Mouse (Mus musculus): ENCODE results near the gene Atg16l1.

- TF ChIP-seq POLR2A (IDR thresholded peaks at IDR 0.05; ENCODE audit: extremely low read depth, insufficient read depth, low read length) = no peak
- no peak for TF ChIP-seq CTCF (IDR thresholded peaks at IDR 0.05; ENCODE audit: extremely low read depth, insufficient read depth, low read length)
Measured at GRCm38 (mm10) chr1:87729850-87730249, 25.8 kb upstream of the Atg16l1 start.
